Mouse (Mus musculus) liver, embryonic 14.5 days (tissue): ENCODE measurements around the gene Zkscan6. TPM values are rescaled to one million over a fixed set of nuclear protein-coding genes. Genes with fewer than 3 reads are reported as not detected.

Experiments
- ATAC-seq: fragments of 200-750 bp; cut with Nextera tagmentation; 2 replicates; pipeline ENCODE4 v1.8.0; 2017; ENCODE audit warnings: moderate number of reproducible peaks, mild to moderate bottlenecking, moderate library complexity; ENCODE audit not compliant: insufficient read depth
- DNase-seq, 3 experiments: peaks; one replicate each; pipeline ENCODE4 v3.0.0-alpha.2; 2012 to 2013; ENCODE audit warnings: low read depth in 3 of 3, low spot score in 3 of 3
- H3K27ac ChIP-seq: fragments of 300-500 bp; sonication (generic); 2 replicates; pipeline ENCODE4 v1.5.1; 2014; ENCODE audit warnings: moderate library complexity, mild to moderate bottlenecking, control low read depth, inconsistent platforms
- H3K27me3 ChIP-seq: fragments of 300-500 bp; sonication (generic); 2 replicates; pipeline ENCODE4 v1.6.1; 2014; ENCODE audit warnings: mild to moderate bottlenecking, low read length, moderate library complexity; ENCODE audit not compliant: control insufficient read depth, insufficient read depth
- H3K36me3 ChIP-seq: fragments of 300-500 bp; sonication (generic); replicated peaks from 2 replicates; pipeline ENCODE4 v1.6.1; 2014; ENCODE audit warnings: low read depth; ENCODE audit not compliant: control insufficient read depth, insufficient read depth
- H3K4me1 ChIP-seq, 2 experiments: fragments of 200-500 bp in 1 of 2; fragments of 300-500 bp in 1 of 2; sonication (generic) in 1 of 2; replicated peaks; 2 replicates each; pipeline ENCODE4 v1.6.1; 2012 to 2014; ENCODE audit warnings: antibody characterized with exemption in 1 of 2, inconsistent platforms in 1 of 2, low read length in 1 of 2; ENCODE audit not compliant: control insufficient read depth in 2 of 2, insufficient read depth in 2 of 2
- H3K4me2 ChIP-seq: fragments of 300-500 bp; sonication (generic); 2 replicates; pipeline ENCODE4 v1.6.1; 2014; ENCODE audit warnings: low read depth, mild to moderate bottlenecking, control low read depth, moderate library complexity
- H3K4me3 ChIP-seq, 2 experiments: fragments of 200-500 bp in 1 of 2; fragments of 300-500 bp in 1 of 2; sonication (generic) in 1 of 2; 2 replicates each; pipeline ENCODE4 v1.5.1; 2012 to 2014; ENCODE audit warnings: low read depth in 2 of 2, low read length in 2 of 2, mild to moderate bottlenecking in 2 of 2, control low read depth in 1 of 2, inconsistent platforms in 1 of 2, moderate library complexity in 1 of 2; ENCODE audit not compliant: insufficient read depth in 1 of 2
- H3K9ac ChIP-seq: fragments of 300-500 bp; sonication (generic); replicated peaks from 2 replicates; pipeline ENCODE4 v1.6.1; 2014; ENCODE audit warnings: mild to moderate bottlenecking, control low read depth, moderate library complexity
- H3K9me3 ChIP-seq: fragments of 300-500 bp; sonication (generic); 2 replicates; pipeline ENCODE4 v1.6.1; 2016; ENCODE audit warnings: low read length, mixed read lengths; ENCODE audit not compliant: control insufficient read depth
- CTCF ChIP-seq: IDR thresholded peaks from 2 replicates; pipeline ENCODE4 v1.5.1; 2016; ENCODE audit warnings: antibody characterized with exemption, low read depth, control low read depth
- EP300 ChIP-seq: IDR thresholded peaks from 2 replicates; pipeline ENCODE4 v1.6.1; 2016; ENCODE audit warnings: antibody characterized with exemption, low read depth
- WGBS: fragments of 180-500 bp; shearing (Covaris S2); extraction: QIAGEN DNeasy Blood & Tissue Kit; methylation state at CpG from one replicate; pipeline ENCODE4 v1.1.7; 2014; ENCODE audit not compliant: insufficient replicate concordance; 5-methylcytosine and 5-hydroxymethylcytosine counted together
- polyA plus RNA-seq, 2 experiments: library from polyadenylated mRNA; depleted of rRNA in 1 of 2; stranded (reverse) in 1 of 2; unstranded in 1 of 2; fragments of >200 nt; fragmentation: Nextera tagmentation in 1 of 2; extraction: Ambion mirVana in 1 of 2; gene quantifications; 2 replicates each; pipeline versions ENCODE4 v1.2.1 to v1.2.3; 2012 to 2014

The Zkscan6 gene
- polyA plus RNA-seq, 2 experiments: 2.5 to 4.9 TPM

GRCm38 (mm10) chr11:65852066-65852465 is 45.1 kb downstream of the Zkscan6 start:
- H3K4me3 ChIP-seq: no peak overlapping the region
- H3K9ac ChIP-seq: no peak overlapping the region
- TF ChIP-seq EP300 (no peak), CTCF (peak; percentile 43)
- DNase-seq (no peak), ATAC-seq (no peak)
- H3K4me2 ChIP-seq: no peak overlapping the region
- H3K27me3 ChIP-seq: no peaks in the 10 kb centered on the region
- no peak overlapping the region for H3K27ac ChIP-seq
- H3K9me3 ChIP-seq: no peaks in the 10 kb centered on the region
- no peaks in the 10 kb centered on the region for H3K36me3 ChIP-seq
- no peaks in the 10 kb centered on the region for H3K4me1 ChIP-seq
- WGBS: 14% methylated on average over 1 of the region's 1 CpGs

DNA sequence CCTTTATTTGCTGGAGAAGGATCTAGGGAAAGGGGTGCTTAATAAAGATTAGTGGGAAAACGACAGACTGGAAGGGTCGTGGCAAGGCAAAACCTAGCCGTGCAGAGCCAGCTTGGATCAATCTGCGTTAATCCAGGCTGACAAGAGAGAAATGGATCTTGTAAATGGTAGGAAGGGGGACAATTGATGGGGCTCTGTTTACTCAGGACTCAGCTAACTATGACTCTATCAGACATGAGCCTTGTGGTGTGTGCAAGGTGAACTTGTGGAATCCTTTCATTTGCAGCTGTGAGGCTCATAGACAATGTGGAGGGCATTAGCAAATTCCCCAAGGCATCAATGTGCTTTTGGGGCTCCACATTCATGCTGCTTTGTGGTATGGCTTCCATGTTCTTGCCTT is 54.5 kb downstream of the Zkscan6 start:
- no peak overlapping the region for H3K4me2 ChIP-seq
- H3K27me3 ChIP-seq: no peaks in the 10 kb centered on the region
- H3K36me3 ChIP-seq: no peaks in the 10 kb centered on the region
- WGBS: 47% methylated on average over 4 of the region's 4 CpGs
- no peak for TF ChIP-seq EP300
- TF ChIP-seq CTCF: no peak
- no peak overlapping the region for H3K4me3 ChIP-seq
- no peak overlapping the region for H3K9ac ChIP-seq
- DNase-seq: no peak
- no peak overlapping the region for H3K27ac ChIP-seq
- no peak for ATAC-seq
- no peaks in the 10 kb centered on the region for H3K9me3 ChIP-seq
- no peaks in the 10 kb centered on the region for H3K4me1 ChIP-seq

DNA sequence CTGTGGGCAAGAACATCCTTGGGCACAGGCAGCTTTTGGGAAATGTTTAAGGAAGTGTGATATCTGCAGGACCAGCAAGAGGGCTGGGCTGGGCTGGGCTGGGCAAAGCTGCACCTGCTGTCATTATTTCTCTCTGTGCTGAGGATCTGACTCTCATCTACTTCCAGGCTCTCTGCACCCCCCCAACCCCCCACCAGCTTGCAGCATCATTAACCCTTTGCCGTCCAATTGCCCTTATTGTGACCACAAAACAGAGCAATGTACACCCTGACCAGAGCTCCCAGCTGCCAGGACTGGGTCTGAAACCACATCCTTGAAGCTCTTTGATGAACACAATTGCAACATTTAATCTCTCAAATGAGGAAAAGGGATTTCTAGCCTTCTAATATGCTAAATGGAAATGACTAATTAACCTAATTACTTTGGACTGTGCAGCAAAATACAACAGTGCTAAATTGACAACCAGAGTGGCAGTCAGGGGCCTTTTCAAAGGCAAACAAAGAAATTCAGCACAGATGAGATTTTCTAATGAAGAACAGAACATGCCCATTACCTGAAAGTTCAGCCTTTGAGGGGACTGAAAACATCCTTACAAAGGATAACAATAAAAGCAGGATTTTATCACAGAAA is 70.3 kb downstream of the Zkscan6 start:
- TF ChIP-seq EP300 (no peak), CTCF (no peak)
- no peak overlapping the region for H3K4me3 ChIP-seq
- H3K4me1 ChIP-seq: no peaks in the 10 kb centered on the region
- DNase-seq (no peak), ATAC-seq (no peak)
- no peaks in the 10 kb centered on the region for H3K27me3 ChIP-seq
- no peak overlapping the region for H3K27ac ChIP-seq
- H3K36me3 ChIP-seq: no peaks in the 10 kb centered on the region
- 48% methylated on average over 1 of the region's 1 CpGs for WGBS
- H3K4me2 ChIP-seq: no peak overlapping the region
- no peaks in the 10 kb centered on the region for H3K9me3 ChIP-seq
- H3K9ac ChIP-seq: no peak overlapping the region

Other genes with a start within 250 kb of the Zkscan6 start
- gene Map2k4, start 18.9 kb upstream of the Zkscan6 start, polyA plus RNA-seq (2012; rRNA removed): 12.7 and 15.8 TPM in 2 replicates
- 37.0 and 40.6 TPM in 2 replicates for gene Map2k4, start 18.9 kb upstream of the Zkscan6 start, polyA plus RNA-seq (2014; fragmentation: Nextera tagmentation; extraction: Ambion mirVana)